Mouse (Mus musculus): ENCODE measurements at regions not wholly inside any gene's neighbourhood (a gene's known extent, or its start where the extent isn't known, plus 50 kb on each side); places are given as distances from the start of the nearest gene placed in this dataset.

DNA sequence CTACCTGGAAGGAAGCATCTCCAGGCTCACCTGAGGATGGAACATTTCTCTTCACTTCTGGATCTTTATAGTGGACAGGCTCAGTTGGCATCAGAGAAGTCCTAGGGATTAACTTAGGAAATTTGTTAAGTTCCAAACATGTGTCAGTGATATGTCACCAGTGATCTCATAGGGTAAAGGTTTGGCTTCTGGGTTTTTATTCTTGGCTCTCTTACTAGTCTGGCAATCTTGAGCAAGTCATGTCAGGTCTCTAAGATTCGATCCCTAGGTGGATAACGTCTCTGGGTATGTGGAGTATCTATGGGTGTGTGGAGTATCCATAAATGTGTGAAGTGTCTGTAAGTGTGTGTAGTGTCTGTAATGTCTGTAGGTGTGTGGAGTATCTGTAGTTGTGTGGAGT is 127.9 kb upstream of the Irx5 start:
- H3K4me3 ChIP-seq = no peak overlapping the region
- no peaks in the 10 kb centered on the region for H3K27me3 ChIP-seq (ENCODE audit: control insufficient read depth, insufficient read depth, insufficient read length)
- H3K79me2 ChIP-seq (ENCODE audit: control insufficient read depth, insufficient read depth) = no peaks in the 10 kb centered on the region
- no peaks in the 10 kb centered on the region for H3K36me3 ChIP-seq (ENCODE audit: control insufficient read depth, insufficient read depth)
- TF ChIP-seq MYOG (IDR thresholded peaks at IDR 0.05; ENCODE audit: control insufficient read depth in 1 of 3, insufficient read depth in 1 of 3, insufficient read length in 2 of 3, low read depth in 2 of 3) = no peak
- no peak for TF ChIP-seq TCF12 (IDR thresholded peaks at IDR 0.05; ENCODE audit: insufficient read depth, poor library complexity, severe bottlenecking)
- TF ChIP-seq REST (IDR thresholded peaks at IDR 0.05; ENCODE audit: insufficient read depth, insufficient read length) = no peak
- no peak for TF ChIP-seq POLR2A (IDR thresholded peaks at IDR 0.05; ENCODE audit: insufficient read length, low read depth)
- no peak for TF ChIP-seq E2F4 (IDR thresholded peaks at IDR 0.05; ENCODE audit: insufficient read depth)
- no peak for TF ChIP-seq MYOD1 (IDR thresholded peaks at IDR 0.05; ENCODE audit: control insufficient read depth in 1 of 3, insufficient read length in 2 of 3, low read depth in 2 of 3)
- no peak overlapping the region for H3ac ChIP-seq (ENCODE audit: control insufficient read depth, insufficient read length)
- H3K4me2 ChIP-seq (ENCODE audit: low read depth) = no peak overlapping the region

GRCm38 (mm10) chr8:92224929-92225328 is 132.5 kb upstream of the Irx5 start:
- Histone ChIP-seq H3ac (ENCODE audit: control insufficient read depth, insufficient read length) (no peak overlapping the region), H3K4me3 (no peak overlapping the region), H3K79me2 (ENCODE audit: control insufficient read depth, insufficient read depth) (no peaks in the 10 kb centered on the region), H3K27me3 (ENCODE audit: control insufficient read depth, insufficient read depth, insufficient read length) (no peaks in the 10 kb centered on the region), H3K4me2 (ENCODE audit: low read depth) (no peak overlapping the region), H3K36me3 (ENCODE audit: control insufficient read depth, insufficient read depth) (no peaks in the 10 kb centered on the region)
- TF ChIP-seq POLR2AphosphoS2 (IDR thresholded peaks at IDR 0.05; ENCODE audit: insufficient read length, low read depth) = no peak
- no peak for TF ChIP-seq REST (IDR thresholded peaks at IDR 0.05; ENCODE audit: insufficient read depth, insufficient read length)
- TF ChIP-seq TCF3 (IDR thresholded peaks at IDR 0.05; ENCODE audit: insufficient read length, low read depth) = no peak
- no peak for TF ChIP-seq CEBPB (IDR thresholded peaks at IDR 0.05; ENCODE audit: insufficient read depth, poor library complexity, severe bottlenecking)
- no peak for TF ChIP-seq MYOG (IDR thresholded peaks at IDR 0.05; ENCODE audit: control insufficient read depth in 1 of 3, insufficient read depth in 1 of 3, insufficient read length in 2 of 3, low read depth in 2 of 3)

- no peaks in the 10 kb centered on the region for H3K36me3 ChIP-seq (ENCODE audit: control insufficient read depth, insufficient read depth)
- no peak for TF ChIP-seq SRF (IDR thresholded peaks at IDR 0.05; ENCODE audit: control insufficient read depth, insufficient read length, low read depth)
- no peak for TF ChIP-seq MYOD1 (IDR thresholded peaks at IDR 0.05; ENCODE audit: control insufficient read depth in 1 of 3, insufficient read length in 2 of 3, low read depth in 2 of 3)
- TF ChIP-seq TCF12 (IDR thresholded peaks at IDR 0.05; ENCODE audit: insufficient read depth, poor library complexity, severe bottlenecking) = no peak
- no peak for TF ChIP-seq CEBPB (IDR thresholded peaks at IDR 0.05; ENCODE audit: insufficient read depth, poor library complexity, severe bottlenecking)
- no peak for TF ChIP-seq MYOG (IDR thresholded peaks at IDR 0.05; ENCODE audit: control insufficient read depth in 1 of 3, insufficient read depth in 1 of 3, insufficient read length in 2 of 3, low read depth in 2 of 3)
- no peak for TF ChIP-seq POLR2A (IDR thresholded peaks at IDR 0.05; ENCODE audit: insufficient read length, low read depth)
- no peak for TF ChIP-seq USF1 (IDR thresholded peaks at IDR 0.05; ENCODE audit: low read depth)
- TF ChIP-seq E2F4 (IDR thresholded peaks at IDR 0.05; ENCODE audit: insufficient read depth) = no peak
- no peak for TF ChIP-seq TCF3 (IDR thresholded peaks at IDR 0.05; ENCODE audit: insufficient read length, low read depth)
- no peak for TF ChIP-seq REST (IDR thresholded peaks at IDR 0.05; ENCODE audit: insufficient read depth, insufficient read length)
- no peak for TF ChIP-seq MAX (IDR thresholded peaks at IDR 0.05; ENCODE audit: low read depth)
- TF ChIP-seq POLR2AphosphoS2 (IDR thresholded peaks at IDR 0.05; ENCODE audit: insufficient read length, low read depth) = no peak
Measured at GRCm38 (mm10) chr8:92222992-92223391, 134.4 kb upstream of the Irx5 start.

GRCm38 (mm10) chr8:92219181-92219890 is 138.1 kb upstream of the Irx5 start:
- H3ac ChIP-seq (ENCODE audit: control insufficient read depth, insufficient read length) = no peak overlapping the region
- H3K4me2 ChIP-seq (ENCODE audit: low read depth) = no peak overlapping the region
- H3K79me2 ChIP-seq (ENCODE audit: control insufficient read depth, insufficient read depth) = no peaks in the 10 kb centered on the region
- H3K27me3 ChIP-seq (ENCODE audit: control insufficient read depth, insufficient read depth, insufficient read length) = no peaks in the 10 kb centered on the region
- H3K36me3 ChIP-seq (ENCODE audit: control insufficient read depth, insufficient read depth) = no peaks in the 10 kb centered on the region
- no peak overlapping the region for H3K4me3 ChIP-seq
- no peak for TF ChIP-seq SRF (IDR thresholded peaks at IDR 0.05; ENCODE audit: control insufficient read depth, insufficient read length, low read depth)
- TF ChIP-seq E2F4 (IDR thresholded peaks at IDR 0.05; ENCODE audit: insufficient read depth) = no peak
- no peak for TF ChIP-seq POLR2AphosphoS2 (IDR thresholded peaks at IDR 0.05; ENCODE audit: insufficient read length, low read depth)
- TF ChIP-seq MAX (IDR thresholded peaks at IDR 0.05; ENCODE audit: low read depth) = no peak
- TF ChIP-seq TCF3 (IDR thresholded peaks at IDR 0.05; ENCODE audit: insufficient read length, low read depth) = no peak
- no peak for TF ChIP-seq TCF12 (IDR thresholded peaks at IDR 0.05; ENCODE audit: insufficient read depth, poor library complexity, severe bottlenecking)
- TF ChIP-seq MYOD1 (IDR thresholded peaks at IDR 0.05; ENCODE audit: control insufficient read depth in 1 of 3, insufficient read length in 2 of 3, low read depth in 2 of 3) = no peak
- no peak for TF ChIP-seq CEBPB (IDR thresholded peaks at IDR 0.05; ENCODE audit: insufficient read depth, poor library complexity, severe bottlenecking)
- no peak for TF ChIP-seq POLR2A (IDR thresholded peaks at IDR 0.05; ENCODE audit: insufficient read length, low read depth)
- TF ChIP-seq USF1 (IDR thresholded peaks at IDR 0.05; ENCODE audit: low read depth) = no peak
- TF ChIP-seq MYOG (IDR thresholded peaks at IDR 0.05; ENCODE audit: control insufficient read depth in 1 of 3, insufficient read depth in 1 of 3, insufficient read length in 2 of 3, low read depth in 2 of 3) = no peak
- TF ChIP-seq REST (IDR thresholded peaks at IDR 0.05; ENCODE audit: insufficient read depth, insufficient read length) = no peak

More at GRCm38 (mm10) chr8:92222992-92223391, 134.4 kb upstream of the Irx5 start:
- Histone ChIP-seq H3K4me3 (no peak overlapping the region), H3ac (ENCODE audit: control insufficient read depth, insufficient read length) (no peak overlapping the region), H3K4me2 (ENCODE audit: low read depth) (no peak overlapping the region), H3K27me3 (ENCODE audit: control insufficient read depth, insufficient read depth, insufficient read length) (no peaks in the 10 kb centered on the region), H3K79me2 (ENCODE audit: control insufficient read depth, insufficient read depth) (no peaks in the 10 kb centered on the region)

- H3K36me3 ChIP-seq (ENCODE audit: control insufficient read depth, insufficient read depth) = no peaks in the 10 kb centered on the region
- H3K4me2 ChIP-seq (ENCODE audit: low read depth) = no peak overlapping the region
- H3K27me3 ChIP-seq (ENCODE audit: control insufficient read depth, insufficient read depth, insufficient read length) = no peaks in the 10 kb centered on the region
- no peak overlapping the region for H3ac ChIP-seq (ENCODE audit: control insufficient read depth, insufficient read length)
- H3K4me3 ChIP-seq = no peak overlapping the region
- TF ChIP-seq POLR2A (IDR thresholded peaks at IDR 0.05; ENCODE audit: insufficient read length, low read depth) (no peak), E2F4 (IDR thresholded peaks at IDR 0.05; ENCODE audit: insufficient read depth) (no peak), CEBPB (IDR thresholded peaks at IDR 0.05; ENCODE audit: insufficient read depth, poor library complexity, severe bottlenecking) (no peak), TCF3 (IDR thresholded peaks at IDR 0.05; ENCODE audit: insufficient read length, low read depth) (no peak), MAX (IDR thresholded peaks at IDR 0.05; ENCODE audit: low read depth) (no peak), USF1 (IDR thresholded peaks at IDR 0.05; ENCODE audit: low read depth) (no peak), TCF12 (IDR thresholded peaks at IDR 0.05; ENCODE audit: insufficient read depth, poor library complexity, severe bottlenecking) (no peak), MYOG (IDR thresholded peaks at IDR 0.05; ENCODE audit: control insufficient read depth in 1 of 3, insufficient read depth in 1 of 3, insufficient read length in 2 of 3, low read depth in 2 of 3) (no peak), POLR2AphosphoS2 (IDR thresholded peaks at IDR 0.05; ENCODE audit: insufficient read length, low read depth) (no peak), REST (IDR thresholded peaks at IDR 0.05; ENCODE audit: insufficient read depth, insufficient read length) (no peak), MYOD1 (IDR thresholded peaks at IDR 0.05; ENCODE audit: control insufficient read depth in 1 of 3, insufficient read length in 2 of 3, low read depth in 2 of 3) (no peak), SRF (IDR thresholded peaks at IDR 0.05; ENCODE audit: control insufficient read depth, insufficient read length, low read depth) (no peak)
- no peaks in the 10 kb centered on the region for H3K79me2 ChIP-seq (ENCODE audit: control insufficient read depth, insufficient read depth)
Measured at GRCm38 (mm10) chr8:92217521-92217920, 139.9 kb upstream of the Irx5 start.
